Mouse (Mus musculus): ENCODE measurements around the gene H2-T3. TPM values are rescaled to one million over a fixed set of nuclear protein-coding genes. Genes with fewer than 3 reads are reported as not detected.
"Not testable (repeated sequence)": the region's sequence is repeated elsewhere in the genome, so short reads cannot be mapped to it uniquely, and the experiment has no call there.

H2-T3 gene
- polyA plus RNA-seq, 1 experiment from 2014 or later: not detected

- no peak overlapping the region for H3K4me2 ChIP-seq (replicated peaks; ENCODE audit: low read depth)
- H3K9ac ChIP-seq (ENCODE audit: low read length): no peak overlapping the region
- H3K4me3 ChIP-seq (ENCODE audit: low read depth, low read length): no peak overlapping the region
- 59% methylated on average over 2 of the region's 2 CpGs for WGBS
- DNase-seq (ENCODE audit: low spot score) (no peak), ATAC-seq (ENCODE audit: low FRiP score, low TSS enrichment) (no peak)
- H3K27me3 ChIP-seq (ENCODE audit: control insufficient read depth, insufficient read depth, low read length): no peaks in the 10 kb centered on the region
- no peaks in the 10 kb centered on the region for H3K9me3 ChIP-seq (ENCODE audit: control insufficient read depth, low read length)
- H3K27ac ChIP-seq (replicated peaks): no peak overlapping the region
- no peaks in the 10 kb centered on the region for H3K36me3 ChIP-seq (ENCODE audit: control insufficient read depth, insufficient read depth, low read length)
- no peaks in the 10 kb centered on the region for H3K4me1 ChIP-seq (replicated peaks; ENCODE audit: control insufficient read depth, insufficient read depth)
- TF ChIP-seq EP300 (optimal IDR thresholded peaks at IDR 0.05) (no peak), CTCF (IDR thresholded peaks at IDR 0.05; ENCODE audit: low read depth) (no peak)
These were observed 2.3 kb upstream of the H2-T3 start for GRCm38 (mm10) chr17:36192371-36192770.

- no peak overlapping the region for H3K4me3 ChIP-seq (ENCODE audit: low read depth, low read length)
- 38% methylated on average over 18 of the region's 18 CpGs for WGBS
- no peak for ATAC-seq (ENCODE audit: low FRiP score, low TSS enrichment)
- no peak for DNase-seq (ENCODE audit: low spot score)
- H3K4me2 ChIP-seq (replicated peaks; ENCODE audit: low read depth): no peak overlapping the region
- H3K9me3 ChIP-seq (ENCODE audit: control insufficient read depth, low read length): no peaks in the 10 kb centered on the region
- H3K9ac ChIP-seq (ENCODE audit: low read length): no peak overlapping the region
- no peak overlapping the region for H3K27ac ChIP-seq (replicated peaks)
- TF ChIP-seq CTCF (IDR thresholded peaks at IDR 0.05; ENCODE audit: low read depth) (no peak), EP300 (optimal IDR thresholded peaks at IDR 0.05) (no peak)
- H3K36me3 ChIP-seq (ENCODE audit: control insufficient read depth, insufficient read depth, low read length): no peaks in the 10 kb centered on the region
- no peaks in the 10 kb centered on the region for H3K27me3 ChIP-seq (ENCODE audit: control insufficient read depth, insufficient read depth, low read length)
- H3K4me1 ChIP-seq (replicated peaks; ENCODE audit: control insufficient read depth, insufficient read depth): no peaks in the 10 kb centered on the region
These were observed 457 bp downstream of the H2-T3 start for GRCm38 (mm10) chr17:36189491-36190168.

- no peaks in the 10 kb centered on the region for H3K27me3 ChIP-seq (ENCODE audit: control insufficient read depth, insufficient read depth, low read length)
- WGBS: 48% methylated on average over 3 of the region's 3 CpGs
These were observed 2.5 kb downstream of the H2-T3 start for GRCm38 (mm10) chr17:36187540-36187939.

GRCm38 (mm10) chr17:36182212-36182611 lies 7.9 kb downstream of the H2-T3 start:
- ATAC-seq (ENCODE audit: low FRiP score, low TSS enrichment): no peak
- 78% methylated on average over 12 of the region's 12 CpGs for WGBS

More at GRCm38 (mm10) chr17:36187540-36187939, 2.5 kb downstream of the H2-T3 start:
- no peaks in the 10 kb centered on the region for H3K9me3 ChIP-seq (ENCODE audit: control insufficient read depth, low read length)
- no peak overlapping the region for H3K4me3 ChIP-seq (ENCODE audit: low read depth, low read length)
- DNase-seq (ENCODE audit: low spot score) (no peak), ATAC-seq (ENCODE audit: low FRiP score, low TSS enrichment) (no peak)
- no peak overlapping the region for H3K9ac ChIP-seq (ENCODE audit: low read length)
- H3K4me2 ChIP-seq (replicated peaks; ENCODE audit: low read depth): no peak overlapping the region
- H3K4me1 ChIP-seq (replicated peaks; ENCODE audit: control insufficient read depth, insufficient read depth): no peaks in the 10 kb centered on the region
- H3K36me3 ChIP-seq (ENCODE audit: control insufficient read depth, insufficient read depth, low read length): no peaks in the 10 kb centered on the region
- H3K27ac ChIP-seq (replicated peaks): no peak overlapping the region
- TF ChIP-seq CTCF (IDR thresholded peaks at IDR 0.05; ENCODE audit: low read depth) (no peak), EP300 (optimal IDR thresholded peaks at IDR 0.05) (no peak)

GRCm38 (mm10) chr17:36179446-36179845 lies 10.6 kb downstream of the H2-T3 start:
- Histone ChIP-seq H3K4me3 (ENCODE audit: low read depth, low read length) (peak overlapping the region; percentile 33; the same call in 1 of the 2 replicates), H3K4me2 (replicated peaks; ENCODE audit: low read depth) (peak overlapping the region; percentile 53)
- H3K36me3 ChIP-seq (ENCODE audit: control insufficient read depth, insufficient read depth, low read length); H3K27me3 ChIP-seq (ENCODE audit: control insufficient read depth, insufficient read depth, low read length); H3K27ac ChIP-seq (replicated peaks); H3K4me1 ChIP-seq (replicated peaks; ENCODE audit: control insufficient read depth, insufficient read depth); H3K9ac ChIP-seq (ENCODE audit: low read length); ATAC-seq (ENCODE audit: low FRiP score, low TSS enrichment); DNase-seq (ENCODE audit: low spot score); H3K9me3 ChIP-seq (ENCODE audit: control insufficient read depth, low read length): not testable (repeated sequence)
- 15% methylated on average over 10 of the region's 10 CpGs for WGBS

More at GRCm38 (mm10) chr17:36182212-36182611, 7.9 kb downstream of the H2-T3 start:
- DNase-seq (ENCODE audit: low spot score): no peak
- Histone ChIP-seq H3K27me3 (ENCODE audit: control insufficient read depth, insufficient read depth, low read length) (no peaks in the 10 kb centered on the region), H3K9me3 (ENCODE audit: control insufficient read depth, low read length) (no peaks in the 10 kb centered on the region), H3K9ac (ENCODE audit: low read length) (no peak overlapping the region), H3K4me1 (replicated peaks; ENCODE audit: control insufficient read depth, insufficient read depth) (no peaks in the 10 kb centered on the region), H3K4me2 (replicated peaks; ENCODE audit: low read depth) (no peak overlapping the region), H3K36me3 (ENCODE audit: control insufficient read depth, insufficient read depth, low read length) (no peaks in the 10 kb centered on the region), H3K4me3 (ENCODE audit: low read depth, low read length) (no peak overlapping the region), H3K27ac (replicated peaks) (no peak overlapping the region)
- TF ChIP-seq EP300 (optimal IDR thresholded peaks at IDR 0.05): no peak
- TF ChIP-seq CTCF (IDR thresholded peaks at IDR 0.05; ENCODE audit: low read depth): no peak

GRCm38 (mm10) chr17:36178938-36179337 lies 11.1 kb downstream of the H2-T3 start:
- WGBS: 0% methylated on average over 33 of the region's 40 CpGs
- TF ChIP-seq CTCF (IDR thresholded peaks at IDR 0.05; ENCODE audit: low read depth): peak; percentile 32; the same call in 1 of the 2 replicates
- not testable (repeated sequence) for H3K27ac ChIP-seq (replicated peaks)

GRCm38 (mm10) chr17:36176132-36176531 lies 14.0 kb downstream of the H2-T3 start:
- not testable (repeated sequence) for H3K4me2 ChIP-seq (replicated peaks; ENCODE audit: low read depth); H3K9ac ChIP-seq (ENCODE audit: low read length); H3K4me3 ChIP-seq (ENCODE audit: low read depth, low read length); DNase-seq (ENCODE audit: low spot score); H3K27ac ChIP-seq (replicated peaks); H3K36me3 ChIP-seq (ENCODE audit: control insufficient read depth, insufficient read depth, low read length); H3K4me1 ChIP-seq (replicated peaks; ENCODE audit: control insufficient read depth, insufficient read depth); H3K27me3 ChIP-seq (ENCODE audit: control insufficient read depth, insufficient read depth, low read length); H3K9me3 ChIP-seq (ENCODE audit: control insufficient read depth, low read length); ATAC-seq (ENCODE audit: low FRiP score, low TSS enrichment)
- no CpG with 5 or more reads among the region's 2 CpGs for WGBS

More at GRCm38 (mm10) chr17:36178938-36179337, 11.1 kb downstream of the H2-T3 start:
- H3K9ac ChIP-seq (ENCODE audit: low read length); H3K27me3 ChIP-seq (ENCODE audit: control insufficient read depth, insufficient read depth, low read length); H3K36me3 ChIP-seq (ENCODE audit: control insufficient read depth, insufficient read depth, low read length); H3K4me1 ChIP-seq (replicated peaks; ENCODE audit: control insufficient read depth, insufficient read depth); H3K9me3 ChIP-seq (ENCODE audit: control insufficient read depth, low read length): not testable (repeated sequence)
- peak; percentile 45 for DNase-seq (ENCODE audit: low spot score)
- 0 out of 2 replicates have a peak, but pooled peaks have one; percentile 18 for ATAC-seq (ENCODE audit: low FRiP score, low TSS enrichment)
- Histone ChIP-seq H3K4me2 (replicated peaks; ENCODE audit: low read depth) (peak overlapping the region; percentile 53), H3K4me3 (ENCODE audit: low read depth, low read length) (peak overlapping the region; percentile 33)

All from stomach, postnatal 0 days (tissue).